Mouse (Mus musculus): ENCODE measurements around the gene F2rl3.

The F2rl3 gene

DNA sequence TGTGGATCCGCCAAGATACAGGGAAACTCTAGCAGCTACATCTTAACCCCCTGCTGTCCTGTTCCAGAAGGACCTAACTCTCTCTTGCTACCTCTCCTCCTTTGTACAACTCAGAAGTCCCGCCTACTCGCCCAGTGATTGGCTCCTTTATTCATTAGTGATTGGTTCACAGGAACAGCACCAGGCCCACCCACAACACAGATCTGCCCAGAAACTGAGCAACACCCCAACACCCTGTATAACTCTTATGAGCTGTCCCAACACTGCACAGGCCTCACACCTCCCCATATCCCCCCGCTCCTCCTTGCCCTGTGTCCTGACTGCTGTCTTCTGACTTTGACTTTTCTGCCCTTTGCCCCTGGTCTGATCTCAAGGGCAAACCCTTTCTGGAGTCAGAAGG, 4.0 kb downstream of the F2rl3 start:
- peak; percentile 26 for DNase-seq (ENCODE audit: low spot score)

- DNase-seq (ENCODE audit: low spot score) = no peak
Observed at GRCm38 (mm10) chr8:72766777-72767176, 5.1 kb downstream of the F2rl3 start.

DNA sequence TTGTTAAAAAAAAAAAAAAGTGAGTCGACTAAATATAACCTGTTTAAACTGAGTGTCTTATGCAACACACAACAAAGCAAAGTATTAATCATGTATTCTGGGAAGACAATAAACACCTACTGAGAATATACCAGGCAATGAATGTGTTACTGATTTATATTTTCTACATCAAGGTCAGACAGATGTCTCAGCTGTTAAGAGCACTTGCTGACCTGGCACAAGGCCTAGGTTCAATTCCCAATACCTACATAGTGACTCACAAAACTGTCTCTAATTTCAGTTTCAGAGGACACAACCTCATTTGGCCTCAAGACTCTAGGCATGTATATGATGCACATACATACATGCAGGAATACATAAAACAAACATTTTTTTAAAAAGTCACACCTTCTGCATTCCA, 16.1 kb downstream of the F2rl3 start:
- DNase-seq (ENCODE audit: low spot score) = no peak

DNA sequence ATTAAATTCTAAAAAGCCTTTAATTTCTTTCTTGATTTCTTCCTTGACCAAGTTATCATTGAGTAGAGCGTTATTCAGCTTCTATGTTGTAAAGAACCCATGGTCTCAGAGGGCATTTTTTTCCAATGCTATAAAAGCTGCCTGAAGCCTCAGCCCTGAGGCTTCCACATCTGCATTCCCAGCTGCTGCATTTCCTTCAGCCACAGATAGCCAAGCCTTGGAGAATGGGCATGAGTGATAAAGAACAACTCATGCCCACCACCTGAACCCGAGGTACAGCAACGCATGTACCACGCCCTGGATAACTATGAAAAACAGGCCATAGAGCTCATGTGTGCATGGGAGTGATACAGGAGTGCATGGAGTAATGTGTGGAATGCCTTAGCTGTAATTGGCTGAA, 19.0 kb downstream of the F2rl3 start:
- DNase-seq (ENCODE audit: low spot score) = no peak

DNA sequence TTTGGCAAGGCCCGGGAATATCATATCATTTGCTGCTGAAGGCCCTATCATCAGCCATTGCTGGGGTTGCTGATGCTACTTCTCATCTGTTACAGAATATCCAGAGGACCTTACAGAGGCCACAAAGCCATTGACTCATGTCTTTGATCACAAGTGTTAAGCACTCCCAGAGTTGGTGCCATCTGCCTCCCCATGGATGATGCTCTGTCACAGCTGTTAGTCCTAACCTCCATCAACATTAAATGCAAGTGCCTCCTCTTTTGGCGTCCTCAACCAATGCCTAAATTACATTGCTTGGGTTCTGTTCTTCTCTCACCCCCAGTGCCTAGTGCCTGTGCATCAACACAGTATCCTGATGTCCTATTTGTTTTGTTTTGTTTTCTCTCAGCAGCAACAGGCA, 39.9 kb downstream of the F2rl3 start:
- DNase-seq (ENCODE audit: low spot score) = no peak

DNA sequence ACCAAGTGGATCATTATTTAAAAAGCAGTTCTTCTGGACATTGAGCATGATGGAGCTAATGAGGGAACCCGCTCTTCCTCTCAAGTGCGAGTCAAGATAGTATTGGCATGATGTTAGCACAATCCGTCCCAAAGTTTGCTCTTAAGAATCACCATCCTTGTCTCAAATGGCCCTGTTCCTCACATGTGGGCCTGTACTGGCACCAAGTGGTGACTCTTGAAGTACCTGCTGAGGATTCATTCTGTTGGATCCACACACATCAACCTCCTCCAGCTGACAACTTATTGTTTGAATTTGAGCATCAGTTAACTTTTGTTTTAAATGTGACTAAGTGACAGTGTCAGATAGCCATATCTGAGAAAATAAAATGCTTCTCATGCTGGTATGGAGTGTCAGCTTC, 51.0 kb downstream of the F2rl3 start:
- DNase-seq (ENCODE audit: low spot score) = no peak

Measured in testis, postnatal 10 days (tissue).